Mouse (Mus musculus): ENCODE data around the gene Scrn1. TPM values are rescaled to one million over a fixed set of nuclear protein-coding genes. Genes with fewer than 3 reads are reported as not detected.

Scrn1 gene
- polyA plus RNA-seq (2017; shearing (Covaris generic)), result not detected

GRCm38 (mm10) chr6:54565665-54566545 is at the start of gene Scrn1:
Gene Scrn1 (minus strand): TSS chr6:54566489.

GRCm38 (mm10) chr6:54597208-54597607 is 30.9 kb upstream of the Scrn1 start, which contains the start of gene Fkbp14:
Gene Fkbp14 (minus strand): TSS chr6:54597308.

DNA sequence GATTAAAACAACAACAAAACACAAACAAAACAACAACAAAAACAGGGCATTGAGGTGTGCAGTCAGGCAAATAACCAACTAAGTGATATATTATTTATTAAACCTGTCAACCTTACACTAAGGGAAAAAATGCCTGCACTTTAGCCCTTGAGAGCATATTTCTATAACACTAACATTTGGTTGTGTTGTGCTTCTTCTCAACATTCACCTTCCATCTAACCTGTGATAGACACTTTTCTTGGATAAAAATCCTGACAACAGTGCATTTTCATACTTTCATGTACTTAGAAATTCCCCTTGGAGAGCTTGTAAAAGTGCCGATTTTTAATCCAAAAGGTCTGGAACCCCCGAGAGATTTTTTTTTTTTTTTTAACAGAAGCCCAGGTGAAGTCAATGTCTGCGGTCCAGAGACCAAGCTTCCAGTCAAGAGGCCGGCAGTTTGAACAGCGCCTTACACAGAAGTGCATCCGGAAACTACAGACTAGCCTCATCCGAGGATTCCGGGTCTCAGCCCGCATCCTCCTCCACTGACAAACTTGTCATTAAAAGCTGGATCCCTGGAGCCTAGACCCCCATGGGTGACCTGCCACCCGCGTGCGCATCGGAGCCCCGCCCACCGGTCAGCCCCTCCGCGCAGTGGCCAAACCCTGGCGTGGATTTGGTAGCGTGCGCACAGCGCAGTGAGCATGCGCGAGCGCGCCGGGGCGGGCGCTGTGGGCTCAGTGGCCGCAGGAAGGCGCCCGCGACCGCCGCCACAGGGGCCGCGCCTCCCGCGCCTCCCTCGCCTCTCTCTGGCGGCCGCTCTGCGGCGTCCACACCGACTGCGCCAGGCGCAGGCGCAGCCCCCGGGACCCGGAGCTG is 28.4 kb upstream of the Scrn1 start, which contains the start of gene Plekha8:
Gene Plekha8, plus strand, starts transcription at position 643 of the 861 bp plus-strand sequence.

Other genes with a start within 250 kb of the Scrn1 start
- not detected for gene Prr15, start 240.7 kb downstream of the Scrn1 start, polyA plus RNA-seq (2017; shearing (Covaris generic))
- gene Wipf3, start 136.9 kb downstream of the Scrn1 start, polyA plus RNA-seq (2017; shearing (Covaris generic)), result not detected
- 0.57 TPM for gene Plekha8, start 28.6 kb upstream of the Scrn1 start, polyA plus RNA-seq (2017; shearing (Covaris generic))
- not detected for gene Fkbp14, start 30.8 kb upstream of the Scrn1 start, polyA plus RNA-seq (2017; shearing (Covaris generic))
- gene Mturn, start 115.1 kb upstream of the Scrn1 start, polyA plus RNA-seq (2017; shearing (Covaris generic)), result 36.7 TPM

All from CD4-positive, CD25-positive, alpha-beta regulatory T cell, adult 9 weeks (primary cell).